Mouse (Mus musculus) spleen, adult 2 months (tissue): ENCODE results near the gene Cyp2b19. TPM values are rescaled to one million over a fixed set of nuclear protein-coding genes. Genes with fewer than 3 reads are reported as not detected.
"Not testable (repeated sequence)": the region's sequence is repeated elsewhere in the genome, so short reads cannot be mapped to it uniquely, and the experiment has no call there.

Experiments
- DNase-seq, 2 experiments: peaks; one replicate each; pipeline versions ENCODE4 v3.0.0 to v3.0.0-alpha.2; 2012 to 2021; ENCODE audit warnings: low spot score in 2 of 2, low read depth in 1 of 2
- H3K27ac ChIP-seq: fragments of 200-500 bp; 2 replicates; pipeline ENCODE4 v1.5.1; 2012; ENCODE audit warnings: low read length, inconsistent platforms; ENCODE audit not compliant: insufficient read depth
- H3K27me3 ChIP-seq: fragments of 200-500 bp; 2 replicates; pipeline ENCODE4 v1.6.1; 2012; ENCODE audit warnings: mild to moderate bottlenecking, moderate library complexity, low read length, inconsistent platforms; ENCODE audit not compliant: control insufficient read depth, insufficient read depth
- H3K36me3 ChIP-seq: fragments of 200-500 bp; 2 replicates; pipeline ENCODE4 v1.6.1; 2012; ENCODE audit warnings: mild to moderate bottlenecking, low read length, inconsistent platforms; ENCODE audit not compliant: control insufficient read depth, insufficient read depth
- H3K4me1 ChIP-seq: fragments of 200-500 bp; 2 replicates; pipeline ENCODE4 v1.6.1; 2011; ENCODE audit warnings: inconsistent platforms; ENCODE audit not compliant: control insufficient read depth, insufficient read depth, insufficient read length
- H3K4me3 ChIP-seq: fragments of 200-500 bp; 2 replicates; pipeline ENCODE4 v1.5.1; 2011; ENCODE audit warnings: mild to moderate bottlenecking, inconsistent platforms; ENCODE audit not compliant: insufficient read depth, insufficient read length; ENCODE audit errors: extremely low read depth
- CTCF ChIP-seq: fragments of 200-500 bp; IDR thresholded peaks from 2 replicates; pipeline ENCODE4 v1.5.1; 2011; ENCODE audit warnings: mild to moderate bottlenecking, inconsistent platforms; ENCODE audit not compliant: insufficient read depth, insufficient read length, insufficient replicate concordance; ENCODE audit errors: extremely low read depth
- POLR2A ChIP-seq: fragments of 200-500 bp; IDR thresholded peaks from 2 replicates; pipeline ENCODE4 v1.6.1; 2011; ENCODE audit warnings: low read depth, low read length, inconsistent platforms
- WGBS: fragments of 180-500 bp; shearing (Covaris S2); methylation state at CpG from one replicate; pipeline ENCODE4 v1.1.7; 2018; 5-methylcytosine and 5-hydroxymethylcytosine counted together
- polyA plus RNA-seq: library from polyadenylated mRNA; depleted of rRNA; stranded (reverse); fragments of >200 nt; gene quantifications from 2 replicates; pipeline ENCODE4 v1.2.3, GENCODE M21; 2012; rRNA removed

Cyp2b19 gene
- polyA plus RNA-seq, 1 experiment: not detected

GRCm38 (mm10) chr7:26781767-26782131 is 24.8 kb downstream of the Cyp2b19 start:
- H3K36me3 ChIP-seq: no peaks in the 10 kb centered on the region
- no peak for DNase-seq
- TF ChIP-seq POLR2A (no peak), CTCF (no peak)
- 66% methylated on average over 8 of the region's 8 CpGs for WGBS
- no peaks in the 10 kb centered on the region for H3K27me3 ChIP-seq
- no peaks in the 10 kb centered on the region for H3K4me1 ChIP-seq
- H3K27ac ChIP-seq: no peak overlapping the region
- H3K4me3 ChIP-seq: no peak overlapping the region

DNA sequence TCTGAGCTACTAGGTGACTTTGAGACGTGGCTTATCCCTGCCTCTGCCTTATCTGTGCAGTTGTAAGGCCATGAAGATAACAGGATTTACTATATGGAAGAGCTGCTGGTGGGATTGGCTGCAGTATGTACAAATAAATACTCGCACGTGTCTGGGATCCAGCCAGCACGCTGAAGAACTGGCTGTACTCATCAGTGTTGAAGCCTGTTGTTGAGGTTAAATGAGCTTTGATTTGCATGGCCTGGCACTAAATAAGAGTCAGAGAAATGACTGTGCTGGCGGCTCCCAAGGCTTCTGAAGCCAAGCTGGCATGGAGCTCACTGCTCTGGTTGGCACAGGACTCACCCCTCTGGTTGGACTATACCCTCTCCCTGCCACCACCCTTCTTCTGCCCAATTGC is 26.2 kb downstream of the Cyp2b19 start:
- H3K4me1 ChIP-seq: no peaks in the 10 kb centered on the region
- WGBS: 66% methylated on average over 5 of the region's 5 CpGs
- H3K4me3 ChIP-seq: no peak overlapping the region
- no peaks in the 10 kb centered on the region for H3K27me3 ChIP-seq
- H3K27ac ChIP-seq: no peak overlapping the region
- no peak for DNase-seq
- H3K36me3 ChIP-seq: no peaks in the 10 kb centered on the region
- TF ChIP-seq CTCF (no peak), POLR2A (no peak)

DNA sequence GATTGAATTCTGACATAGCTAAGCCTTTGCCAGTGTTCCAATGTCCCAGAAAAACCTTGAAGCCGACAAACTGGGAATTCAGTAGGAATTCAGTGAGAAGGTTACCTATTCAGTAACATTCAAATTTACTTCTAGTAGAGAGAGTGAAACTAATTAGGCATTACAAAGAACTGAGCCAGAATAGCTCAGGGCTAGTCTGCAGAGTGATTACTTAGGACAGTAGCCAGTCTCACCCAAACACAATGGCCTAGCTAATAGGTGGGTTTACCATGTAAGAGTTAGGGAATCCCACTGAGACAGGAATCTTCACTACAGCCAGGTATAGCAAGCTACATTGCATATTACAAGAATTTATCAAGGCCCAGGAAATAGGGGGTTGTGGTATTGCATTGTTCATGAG is 29.1 kb downstream of the Cyp2b19 start:
- H3K27ac ChIP-seq, H3K36me3 ChIP-seq, H3K27me3 ChIP-seq, H3K4me3 ChIP-seq, H3K4me1 ChIP-seq, DNase-seq: not testable (repeated sequence)
- WGBS: 63% methylated on average over 1 of the region's 1 CpGs

DNA sequence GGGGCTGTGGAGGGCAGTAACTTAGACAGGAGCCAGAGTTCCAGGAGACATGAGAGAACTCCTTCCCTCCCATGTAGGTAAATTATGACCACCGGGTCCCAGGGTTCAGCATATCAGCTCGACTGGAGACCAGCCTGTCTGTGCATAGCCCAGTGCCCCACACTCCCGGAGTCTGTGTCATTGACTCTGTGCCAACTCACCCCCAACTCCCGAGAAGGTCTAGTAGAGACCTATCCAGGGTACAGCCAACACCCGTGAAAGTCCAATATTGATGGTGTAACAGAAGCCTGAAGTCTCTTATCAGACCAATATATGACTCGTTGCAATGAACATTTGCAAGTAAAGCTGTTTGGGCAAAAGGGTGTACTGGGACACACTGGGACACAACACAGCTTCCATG is 33.0 kb downstream of the Cyp2b19 start:
- Histone ChIP-seq H3K4me1 (no peaks in the 10 kb centered on the region), H3K27ac (no peak overlapping the region), H3K4me3 (no peak overlapping the region), H3K36me3 (no peaks in the 10 kb centered on the region), H3K27me3 (no peaks in the 10 kb centered on the region)
- 76% methylated on average over 6 of the region's 6 CpGs for WGBS
- TF ChIP-seq POLR2A (no peak), CTCF (no peak)
- DNase-seq: no peak

DNA sequence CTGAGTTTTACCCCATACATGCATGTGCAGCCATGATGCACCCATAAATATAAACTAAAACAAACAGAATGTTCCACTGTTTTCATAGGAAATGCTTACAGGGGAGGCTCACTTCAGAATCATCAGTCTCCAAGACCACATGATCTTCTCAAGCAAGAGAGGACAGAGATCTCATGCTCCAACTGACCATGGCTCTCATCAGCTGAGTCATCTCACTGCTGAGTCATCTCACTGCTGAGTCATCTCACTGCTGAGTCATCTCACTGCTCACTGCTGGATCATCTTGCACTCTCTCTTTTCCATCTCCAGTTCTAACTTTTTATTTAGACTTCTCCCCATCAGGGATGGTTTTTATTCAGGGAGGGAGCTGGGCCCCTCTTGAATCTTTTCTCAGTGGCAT is 43.2 kb downstream of the Cyp2b19 start:
- no peak for TF ChIP-seq CTCF
- no peak for TF ChIP-seq POLR2A
- no peak overlapping the region for H3K4me3 ChIP-seq
- no peaks in the 10 kb centered on the region for H3K4me1 ChIP-seq
- no peaks in the 10 kb centered on the region for H3K27me3 ChIP-seq
- H3K36me3 ChIP-seq: no peaks in the 10 kb centered on the region
- H3K27ac ChIP-seq: no peak overlapping the region
- DNase-seq: no peak

GRCm38 (mm10) chr7:26800996-26801395 is 44.1 kb downstream of the Cyp2b19 start:
- TF ChIP-seq CTCF (no peak), POLR2A (no peak)
- Histone ChIP-seq H3K27ac (no peak overlapping the region), H3K27me3 (no peaks in the 10 kb centered on the region), H3K4me3 (no peak overlapping the region), H3K4me1 (no peaks in the 10 kb centered on the region), H3K36me3 (no peaks in the 10 kb centered on the region)
- no peak for DNase-seq
- WGBS: 100% methylated on average over 1 of the region's 1 CpGs

- Histone ChIP-seq H3K27ac (no peak within 1 kb of the TSS), H3K4me1 (no peaks in the 10 kb centered on the region), H3K4me3 (no peak within 1 kb of the TSS), H3K36me3 (no peaks in the 10 kb centered on the region), H3K27me3 (no peaks in the 10 kb centered on the region)
- TF ChIP-seq CTCF: no peak
- no peak for TF ChIP-seq POLR2A
- no peak for DNase-seq
- 94% methylated on average over 2 of the region's 2 CpGs for WGBS
Observed at GRCm38 (mm10) chr7:26808592-26808991, 51.6 kb downstream of the Cyp2b19 start, which contains the start of gene Cyp2g1. TSS of gene Cyp2g1 (plus strand) at chr7:26808892.

Other genes with a start within 250 kb of the Cyp2b19 start
- gene Nlrp9a, start 222.1 kb upstream of the Cyp2b19 start, polyA plus RNA-seq: not detected in 2 replicates
- gene Vmn1r185, start 138.7 kb upstream of the Cyp2b19 start, polyA plus RNA-seq: not detected in 2 replicates
- gene Cyp2b23, start 70.7 kb upstream of the Cyp2b19 start, polyA plus RNA-seq: not detected in 2 replicates
- gene Cyp2g1, start 51.8 kb downstream of the Cyp2b19 start, polyA plus RNA-seq: not detected in 2 replicates
- gene Cyp2a5, start 78.2 kb downstream of the Cyp2b19 start, polyA plus RNA-seq: not detected in 2 replicates
- not detected in 2 replicates for gene Cyp2a22, start 182.2 kb downstream of the Cyp2b19 start, polyA plus RNA-seq